Comparison of ENCODE assay signal across 9 mouse cellular contexts in genomic region chr4:139926161-139926561, GRCm38 (mm10). TPM values are rescaled to one million over a fixed set of nuclear protein-coding genes. Genes with fewer than 3 reads are reported as not detected.
DNase-seq lines count a peak whose midpoint lies in the region; ATAC-seq lines count a peak whose summit lies in the region.
"Had no signal": no experiment of that assay in that cellular context is flagged by ENCODE, and none has a peak within 500 bp of the region (broad histone marks: within the 10 kb centered on the region; RNA-seq: fewer than 3 reads in every experiment).

No protein-coding gene starts in this region.

- peak overlapping the region; percentile 55 for H3K4me2 ChIP-seq in kidney, embryonic 16.5 days (replicated peaks; ENCODE audit: low read depth, low read length)

- no peak overlapping the region for H3K27ac ChIP-seq in kidney, embryonic 16.5 days (ENCODE audit: low read length)

- peaks cover 27% of the 10 kb centered on the region for H3K27me3 ChIP-seq in kidney, embryonic 16.5 days (ENCODE audit: insufficient read depth, low read length)

- H3K4me3 ChIP-seq in kidney, embryonic 16.5 days (ENCODE audit: low read length) = peak overlapping the region; percentile 25

- WGBS in kidney, embryonic 16.5 days = 10% methylated on average over 11 of the region's 11 CpGs

- DNase-seq in kidney, postnatal 4 days = no peak
- DNase-seq in frontal cortex, postnatal 10 days (ENCODE audit: low spot score in 2 of 2) = peak; percentile 55 to 72
- peak; percentile 67 to 74 for DNase-seq in left cerebral cortex, postnatal 36 days (ENCODE audit: low spot score in 2 of 2)
- peak; percentile 50 to 70 for DNase-seq in right cerebral cortex, postnatal 36 days (ENCODE audit: low spot score in 2 of 2)
- no peak for DNase-seq in spleen, adult 18-20 months
- DNase-seq in heart, adult 9 months (ENCODE audit: low spot score in 2 of 2) = no peak
- no peak for DNase-seq in adrenal gland, postnatal 4 days (ENCODE audit: low spot score in 2 of 2)

- H3K36me3 ChIP-seq in kidney, embryonic 16.5 days (ENCODE audit: insufficient read depth, low read length) = no peaks in the 10 kb centered on the region
- H3K36me3 ChIP-seq: G1E had no signal

- H3K9ac ChIP-seq in kidney, embryonic 16.5 days (replicated peaks; ENCODE audit: low read length) = no peak overlapping the region

- H3K4me1 ChIP-seq in kidney, embryonic 16.5 days (ENCODE audit: insufficient read depth, low read length) = peaks cover 12% of the 10 kb centered on the region

- ATAC-seq in kidney, embryonic 16.5 days (ENCODE audit: low FRiP score, low TSS enrichment) = no peak

- 0 out of 2 replicates have a peak, but pooled peaks cover 3% of the 10 kb centered on the region for H3K9me3 ChIP-seq in kidney, embryonic 16.5 days (ENCODE audit: low read length)

- intact Hi-C loops in left cerebral cortex, postnatal 36 days (cut with DNase I) = loop anchor here (10.0 kb wide), 1 partner anchor 109 kb away; no protein-coding TSS in a partner anchor

RNA-seq across cellular contexts. Expression of gene Klhdc7a, which starts 41.7 kb away (rescaled TPM):
- polyA plus RNA-seq in kidney, embryonic 16.5 days (2015; fragmentation: Nextera tagmentation; extraction: Ambion mirVana) = 8.7 and 9.1 TPM in 2 replicates
- total RNA-seq in left cerebral cortex, postnatal 36 days (2021) = 1 to 10 TPM; 8.1 to 9.8 TPM
- 1 to 10 TPM; 6.3 to 7.3 TPM for total RNA-seq in adrenal gland, postnatal 4 days (2021)
- polyA plus RNA-seq: G1E had no signal

Comparison
In these comparisons a context has a peak if more than half of its experiments do, and no peak if none do; other contexts are left out.
1. DNase-seq: peak in frontal cortex, postnatal 10 days (2 of 2), left cerebral cortex, postnatal 36 days (2 of 2) and right cerebral cortex, postnatal 36 days (2 of 2); none in kidney, postnatal 4 days (0 of 2), spleen, adult 18-20 months (0 of 2), heart, adult 9 months (0 of 2) and adrenal gland, postnatal 4 days (0 of 2).